Mouse (Mus musculus) liver, embryonic 15.5 days (tissue): ENCODE data around the gene Kiss1r. TPM values are rescaled to one million over a fixed set of nuclear protein-coding genes. Genes with fewer than 3 reads are reported as not detected.
A peak's percentile ranks its signal among the peaks of the same experiment; 100 is the strongest.
"Not testable (repeated sequence)": the region's sequence is repeated elsewhere in the genome, so short reads cannot be mapped to it uniquely, and the experiment has no call there.

ENCODE experiments used
- ATAC-seq: fragments of 200-750 bp; cut with Nextera tagmentation; 2 replicates; pipeline ENCODE4 v1.8.0; 2017; ENCODE audit warnings: moderate number of reproducible peaks, mild to moderate bottlenecking, moderate library complexity; ENCODE audit not compliant: insufficient read depth
- H3K27ac ChIP-seq: fragments of 300-500 bp; sonication (generic); replicated peaks from 2 replicates; pipeline ENCODE4 v1.5.1; 2015; ENCODE audit warnings: mild to moderate bottlenecking, inconsistent platforms
- H3K27me3 ChIP-seq: fragments of 300-500 bp; sonication (generic); 2 replicates; pipeline ENCODE4 v1.6.1; 2015; ENCODE audit warnings: mild to moderate bottlenecking, inconsistent platforms
- H3K36me3 ChIP-seq: fragments of 300-500 bp; sonication (generic); replicated peaks from 2 replicates; pipeline ENCODE4 v1.6.1; 2015; ENCODE audit warnings: moderate library complexity, mild to moderate bottlenecking, inconsistent platforms
- H3K4me1 ChIP-seq: fragments of 300-500 bp; sonication (generic); replicated peaks from 2 replicates; pipeline ENCODE4 v1.6.1; 2015; ENCODE audit warnings: inconsistent platforms
- H3K4me2 ChIP-seq: fragments of 300-500 bp; sonication (generic); 2 replicates; pipeline ENCODE4 v1.6.1; 2015; ENCODE audit warnings: moderate library complexity, mild to moderate bottlenecking, inconsistent platforms
- H3K4me3 ChIP-seq: fragments of 300-500 bp; sonication (generic); replicated peaks from 2 replicates; pipeline ENCODE4 v1.5.1; 2015; ENCODE audit warnings: mild to moderate bottlenecking, inconsistent platforms
- H3K9ac ChIP-seq: fragments of 300-500 bp; sonication (generic); 2 replicates; pipeline ENCODE4 v1.6.1; 2015; ENCODE audit warnings: moderate library complexity, mild to moderate bottlenecking, inconsistent platforms
- H3K9me3 ChIP-seq: fragments of 300-500 bp; sonication (generic); replicated peaks from 2 replicates; pipeline ENCODE4 v1.6.1; 2016; ENCODE audit warnings: inconsistent platforms
- WGBS: fragments of 180-500 bp; shearing (Covaris S2); methylation state at CpG from one replicate; pipeline ENCODE4 v1.1.7; 2015; ENCODE audit warnings: mixed read lengths; ENCODE audit not compliant: insufficient replicate concordance; 5-methylcytosine and 5-hydroxymethylcytosine counted together
- polyA plus RNA-seq: library from polyadenylated mRNA; unstranded; fragments of >200 nt; fragmentation: Nextera tagmentation; extraction: Ambion mirVana; gene quantifications from 2 replicates; pipeline ENCODE4 v1.2.1, GENCODE M21; 2015

Gene Kiss1r
- polyA plus RNA-seq, 1 experiment from 2014 or later = 0.32 TPM

GRCm38 (mm10) chr10:79881981-79882380, 34.8 kb upstream of the Kiss1r start:
- H3K4me3 ChIP-seq = peak overlapping the region; percentile 39
- 0 out of 2 replicates have a peak, but pooled peaks have one; percentile 23 for ATAC-seq

GRCm38 (mm10) chr10:79883297-79884084, 33.3 kb upstream of the Kiss1r start:
- Histone ChIP-seq H3K27me3 (peaks cover 32% of the 10 kb centered on the region), H3K4me2 (0 out of 2 replicates have a peak overlapping the region, but pooled peaks have one; percentile 3)

More at GRCm38 (mm10) chr10:79881981-79882380, 34.8 kb upstream of the Kiss1r start:
- WGBS = 2% methylated on average over 22 of the region's 22 CpGs
- H3K27ac ChIP-seq = no peak overlapping the region
- H3K27me3 ChIP-seq = peaks cover 40% of the 10 kb centered on the region
- peaks cover 61% of the 10 kb centered on the region for H3K4me1 ChIP-seq
- no peaks in the 10 kb centered on the region for H3K36me3 ChIP-seq
- H3K9me3 ChIP-seq = no peaks in the 10 kb centered on the region
- peak overlapping the region; percentile 59 for H3K4me2 ChIP-seq
- no peak overlapping the region for H3K9ac ChIP-seq

GRCm38 (mm10) chr10:79884446-79884845, 32.3 kb upstream of the Kiss1r start:
- H3K9me3 ChIP-seq = no peaks in the 10 kb centered on the region
- no peak overlapping the region; the same call in 1 of the 2 replicates for H3K4me2 ChIP-seq
- no peak overlapping the region for H3K9ac ChIP-seq
- peak overlapping the region; percentile 9; the same call in 1 of the 2 replicates for H3K27ac ChIP-seq
- ATAC-seq = no peak
- no peaks in the 10 kb centered on the region for H3K36me3 ChIP-seq
- H3K4me3 ChIP-seq = no peak overlapping the region
- H3K27me3 ChIP-seq = peaks cover 27% of the 10 kb centered on the region
- WGBS = 34% methylated on average over 4 of the region's 4 CpGs
- H3K4me1 ChIP-seq = peaks cover 48% of the 10 kb centered on the region

More at GRCm38 (mm10) chr10:79883297-79884084, 33.3 kb upstream of the Kiss1r start:
- H3K27ac ChIP-seq = no peak overlapping the region
- peaks cover 50% of the 10 kb centered on the region for H3K4me1 ChIP-seq
- ATAC-seq = no peak
- WGBS = 14% methylated on average over 22 of the region's 22 CpGs
- H3K9ac ChIP-seq = no peak overlapping the region
- no peaks in the 10 kb centered on the region for H3K36me3 ChIP-seq
- H3K9me3 ChIP-seq = no peaks in the 10 kb centered on the region
- H3K4me3 ChIP-seq = no peak overlapping the region

GRCm38 (mm10) chr10:79884938-79885337, 31.8 kb upstream of the Kiss1r start:
- WGBS = 31% methylated on average over 3 of the region's 3 CpGs
- not testable (repeated sequence) for ATAC-seq

GRCm38 (mm10) chr10:79886054-79886453, 30.7 kb upstream of the Kiss1r start, which contains the start of gene Elane:
Gene Elane (plus strand): TSS chr10:79886247.
- Histone ChIP-seq H3K27ac (peak within 1 kb of the TSS; percentile 14; the same call in 1 of the 2 replicates), H3K4me2 (0 out of 2 replicates have a peak within 1 kb of the TSS, but pooled peaks have one; percentile 5), H3K9me3 (no peaks in the 10 kb centered on the region), H3K4me1 (peaks cover 32% of the 10 kb centered on the region), H3K27me3 (peaks cover 16% of the 10 kb centered on the region), H3K36me3 (no peaks in the 10 kb centered on the region), H3K9ac (no peak within 1 kb of the TSS), H3K4me3 (no peak within 1 kb of the TSS)
- 54% methylated on average over 6 of the region's 6 CpGs for WGBS
- no peak for ATAC-seq

More at GRCm38 (mm10) chr10:79884938-79885337, 31.8 kb upstream of the Kiss1r start:
- Histone ChIP-seq H3K27me3 (peaks cover 25% of the 10 kb centered on the region), H3K4me1 (peaks cover 43% of the 10 kb centered on the region), H3K27ac (0 out of 2 replicates have a peak overlapping the region, but pooled peaks have one; percentile 1)
- not testable (repeated sequence) for H3K4me3 ChIP-seq, H3K4me2 ChIP-seq, H3K36me3 ChIP-seq, H3K9ac ChIP-seq, H3K9me3 ChIP-seq

GRCm38 (mm10) chr10:79886611-79887010, 30.2 kb upstream of the Kiss1r start:
- Histone ChIP-seq H3K36me3 (no peaks in the 10 kb centered on the region), H3K4me3 (no peak overlapping the region), H3K4me1 (peaks cover 26% of the 10 kb centered on the region), H3K9ac (no peak overlapping the region), H3K27me3 (peaks cover 16% of the 10 kb centered on the region), H3K27ac (0 out of 2 replicates have a peak overlapping the region, but pooled peaks have one; percentile 14), H3K9me3 (no peaks in the 10 kb centered on the region), H3K4me2 (0 out of 2 replicates have a peak overlapping the region, but pooled peaks have one; percentile 5)
- ATAC-seq = no peak
- WGBS = 66% methylated on average over 8 of the region's 8 CpGs

- no peak for ATAC-seq
- no peak overlapping the region for H3K27ac ChIP-seq
- H3K4me1 ChIP-seq = peaks cover 2% of the 10 kb centered on the region; the same call in 1 of the 2 replicates
- no peaks in the 10 kb centered on the region for H3K36me3 ChIP-seq
- WGBS = 22% methylated on average over 2 of the region's 2 CpGs
- no peak overlapping the region for H3K4me2 ChIP-seq
- H3K9ac ChIP-seq = no peak overlapping the region
- no peak overlapping the region for H3K4me3 ChIP-seq
- H3K9me3 ChIP-seq = no peaks in the 10 kb centered on the region
- H3K27me3 ChIP-seq = no peaks in the 10 kb centered on the region
Observed at GRCm38 (mm10) chr10:79889386-79889785, 27.4 kb upstream of the Kiss1r start.

- no peak for ATAC-seq
- Histone ChIP-seq H3K27me3 (no peaks in the 10 kb centered on the region), H3K4me2 (no peak within 1 kb of the TSS), H3K9ac (no peak within 1 kb of the TSS), H3K4me3 (no peak within 1 kb of the TSS), H3K4me1 (no peaks in the 10 kb centered on the region), H3K9me3 (no peaks in the 10 kb centered on the region), H3K36me3 (peaks cover 6% of the 10 kb centered on the region; the same call in 1 of the 2 replicates), H3K27ac (no peak within 1 kb of the TSS)
- WGBS = 44% methylated on average over 5 of the region's 5 CpGs
Observed at GRCm38 (mm10) chr10:79890670-79891069, 26.1 kb upstream of the Kiss1r start, which contains the start of gene Cfd. Gene Cfd (plus strand): TSS chr10:79890853.

GRCm38 (mm10) chr10:79892451-79893118, 24.2 kb upstream of the Kiss1r start:
- H3K27ac ChIP-seq, H3K4me2 ChIP-seq, H3K27me3 ChIP-seq, H3K4me3 ChIP-seq, ATAC-seq, H3K9ac ChIP-seq, H3K9me3 ChIP-seq: not testable (repeated sequence)
- Histone ChIP-seq H3K36me3 (peaks cover 18% of the 10 kb centered on the region), H3K4me1 (peaks cover 11% of the 10 kb centered on the region; the same call in 1 of the 2 replicates)
- 38% methylated on average over 22 of the region's 22 CpGs for WGBS

- no peaks in the 10 kb centered on the region for H3K27me3 ChIP-seq
- H3K4me3 ChIP-seq = no peak overlapping the region
- no peak for ATAC-seq
- H3K9ac ChIP-seq = no peak overlapping the region
- H3K36me3 ChIP-seq = peaks cover 18% of the 10 kb centered on the region
- 87% methylated on average over 16 of the region's 16 CpGs for WGBS
- H3K4me1 ChIP-seq = peaks cover 17% of the 10 kb centered on the region
- no peak overlapping the region for H3K27ac ChIP-seq
- H3K9me3 ChIP-seq = no peaks in the 10 kb centered on the region
- no peak overlapping the region for H3K4me2 ChIP-seq
Observed at GRCm38 (mm10) chr10:79896306-79896705, 20.5 kb upstream of the Kiss1r start.

- 67% methylated on average over 13 of the region's 13 CpGs for WGBS
- peak; percentile 4; the same call in 1 of the 2 replicates for ATAC-seq
- peaks cover 17% of the 10 kb centered on the region for H3K4me1 ChIP-seq
Observed at GRCm38 (mm10) chr10:79896814-79897213, 20.0 kb upstream of the Kiss1r start.

More at GRCm38 (mm10) chr10:79896814-79897213, 20.0 kb upstream of the Kiss1r start:
- no peaks in the 10 kb centered on the region for H3K27me3 ChIP-seq
- H3K9me3 ChIP-seq = no peaks in the 10 kb centered on the region
- no peak overlapping the region for H3K4me2 ChIP-seq
- H3K27ac ChIP-seq = peak overlapping the region; percentile 63
- peaks cover 18% of the 10 kb centered on the region for H3K36me3 ChIP-seq
- no peak overlapping the region for H3K9ac ChIP-seq
- H3K4me3 ChIP-seq = no peak overlapping the region
